Mouse (Mus musculus) megakaryocyte, embryonic 14.5 days (primary cell): ENCODE data around the gene Krt90.

ENCODE experiments used
- FLI1 ChIP-seq: IDR thresholded peaks from 2 replicates; pipeline ENCODE4 v1.6.1; 2012; ENCODE audit warnings: low read length, inconsistent platforms, mixed read lengths
- GATA1 ChIP-seq: IDR thresholded peaks from 3 replicates; pipeline ENCODE4 v1.6.1; 2012; ENCODE audit warnings: mixed read lengths, low read length, inconsistent platforms, borderline replicate concordance

GRCm38 (mm10) chr15:101538580-101538900 lies 24.2 kb downstream of the Krt90 start:
- no peak for TF ChIP-seq GATA1
- TF ChIP-seq FLI1, result no peak
